Mouse (Mus musculus) C2C12 (cell line): Measurements from ENCODE around the gene Frmd8. TPM values are rescaled to one million over a fixed set of nuclear protein-coding genes. Genes with fewer than 3 reads are reported as not detected.
"Not testable (repeated sequence)": the region's sequence is repeated elsewhere in the genome, so short reads cannot be mapped to it uniquely, and the experiment has no call there.

Experiments used
- H3K27me3 ChIP-seq: one replicate; pipeline ENCODE4 v1.6.1; 2011; ENCODE audit not compliant: control insufficient read depth, insufficient read depth, insufficient read length
- H3K36me3 ChIP-seq: one replicate; pipeline ENCODE4 v1.6.1; 2011; ENCODE audit not compliant: control insufficient read depth, insufficient read depth
- H3K4me3 ChIP-seq: one replicate; pipeline ENCODE4 v1.5.1; 2011; ENCODE audit warnings: mild to moderate bottlenecking, control low read depth; ENCODE audit not compliant: poor library complexity, insufficient read depth, severe bottlenecking
- H3K79me2 ChIP-seq: one replicate; pipeline ENCODE4 v1.6.1; 2011; ENCODE audit not compliant: control insufficient read depth, insufficient read depth
- H3K79me3 ChIP-seq: one replicate; pipeline ENCODE4 v1.6.1; 2011; ENCODE audit warnings: low read depth, control low read depth
- H3ac ChIP-seq: one replicate; pipeline ENCODE3; 2011; ENCODE audit warnings: low read depth; ENCODE audit not compliant: control insufficient read depth, insufficient read length
- CEBPB ChIP-seq: IDR thresholded peaks from one replicate; pipeline ENCODE4 v1.6.1; 2011; ENCODE audit warnings: low read depth, mild to moderate bottlenecking, control low read depth, moderate library complexity
- CTCF ChIP-seq: IDR thresholded peaks from one replicate; pipeline ENCODE4 v1.5.1; 2011; ENCODE audit not compliant: control insufficient read depth, insufficient read depth, insufficient read length
- FOSL1 ChIP-seq: IDR thresholded peaks from one replicate; pipeline ENCODE4 v1.8.0; 2011; ENCODE audit warnings: mild to moderate bottlenecking, low read length; ENCODE audit not compliant: poor library complexity, insufficient read depth, severe bottlenecking
- MAX ChIP-seq: IDR thresholded peaks from one replicate; pipeline ENCODE4 v1.6.1; 2011; ENCODE audit warnings: mild to moderate bottlenecking, control low read depth
- MYOD1 ChIP-seq: IDR thresholded peaks from one replicate; pipeline ENCODE4 v1.6.1; 2011; ENCODE audit warnings: low read depth; ENCODE audit not compliant: control insufficient read depth, insufficient read length
- MYOG ChIP-seq: IDR thresholded peaks from one replicate; pipeline ENCODE4 v1.6.1; 2011; ENCODE audit not compliant: control insufficient read depth, insufficient read length; ENCODE audit errors: extremely low read depth
- USF1 ChIP-seq: IDR thresholded peaks from one replicate; pipeline ENCODE4 v1.6.1; 2011; ENCODE audit warnings: low read depth, mild to moderate bottlenecking, control low read depth, moderate library complexity
- polyA plus RNA-seq: library from polyadenylated mRNA; unstranded; fragments of >200 nt; fragmentation: generic; extraction: Trizol; gene quantifications from one replicate; pipeline ENCODE4 v1.2.1, GENCODE M21; 2012; ENCODE audit warnings: missing spikeins

Frmd8 gene
- polyA plus RNA-seq, 1 experiment = 44.1 TPM

- Histone ChIP-seq H3K79me3 (no peaks in the 10 kb centered on the region), H3K79me2 (no peaks in the 10 kb centered on the region), H3K27me3 (no peaks in the 10 kb centered on the region), H3K4me3 (no peak overlapping the region), H3K36me3 (peaks cover 18% of the 10 kb centered on the region), H3ac (no peak overlapping the region)
- TF ChIP-seq USF1 (no peak), MAX (no peak), FOSL1 (no peak), CEBPB (no peak), CTCF (no peak), MYOD1 (no peak), MYOG (no peak)
These were observed 16.6 kb upstream of the Frmd8 start for GRCm38 (mm10) chr19:5891521-5892258.

GRCm38 (mm10) chr19:5889211-5889610 is 14.1 kb upstream of the Frmd8 start:
- no peaks in the 10 kb centered on the region for H3K79me2 ChIP-seq

GRCm38 (mm10) chr19:5887234-5887815 is 12.3 kb upstream of the Frmd8 start:
- no peak for TF ChIP-seq USF1
- no peak for TF ChIP-seq FOSL1
- TF ChIP-seq CTCF = no peak
- TF ChIP-seq MYOD1 = no peak
- TF ChIP-seq CEBPB = no peak
- TF ChIP-seq MYOG = no peak
- TF ChIP-seq MAX = no peak
- H3K36me3 ChIP-seq = no peaks in the 10 kb centered on the region
- no peak overlapping the region for H3K4me3 ChIP-seq
- no peak overlapping the region for H3ac ChIP-seq
- no peaks in the 10 kb centered on the region for H3K79me2 ChIP-seq
- no peaks in the 10 kb centered on the region for H3K79me3 ChIP-seq
- H3K27me3 ChIP-seq = no peaks in the 10 kb centered on the region

More at GRCm38 (mm10) chr19:5889211-5889610, 14.1 kb upstream of the Frmd8 start:
- Histone ChIP-seq H3ac (no peak overlapping the region), H3K27me3 (no peaks in the 10 kb centered on the region), H3K4me3 (no peak overlapping the region), H3K36me3 (no peaks in the 10 kb centered on the region), H3K79me3 (no peaks in the 10 kb centered on the region)
- TF ChIP-seq MAX (no peak), MYOD1 (no peak), CTCF (no peak), FOSL1 (no peak), MYOG (no peak), USF1 (no peak), CEBPB (no peak)

- H3K36me3 ChIP-seq = no peaks in the 10 kb centered on the region
- H3K79me3 ChIP-seq = no peaks in the 10 kb centered on the region
- no peak overlapping the region for H3ac ChIP-seq
- no peak overlapping the region for H3K4me3 ChIP-seq
- H3K27me3 ChIP-seq = no peaks in the 10 kb centered on the region
- TF ChIP-seq USF1 (no peak), MAX (no peak), CTCF (peak; percentile 7), MYOG (no peak), MYOD1 (no peak), CEBPB (no peak)
- no peaks in the 10 kb centered on the region for H3K79me2 ChIP-seq
These were observed 10.8 kb upstream of the Frmd8 start for GRCm38 (mm10) chr19:5885838-5886237.

- H3ac ChIP-seq = no peak overlapping the region
- H3K79me3 ChIP-seq = no peaks in the 10 kb centered on the region
- H3K27me3 ChIP-seq = no peaks in the 10 kb centered on the region
- peaks cover 5% of the 10 kb centered on the region for H3K79me2 ChIP-seq
- H3K4me3 ChIP-seq = no peak overlapping the region
- H3K36me3 ChIP-seq = no peaks in the 10 kb centered on the region
- no peak for TF ChIP-seq MYOD1
- no peak for TF ChIP-seq CTCF
- no peak for TF ChIP-seq CEBPB
- no peak for TF ChIP-seq FOSL1
- no peak for TF ChIP-seq MAX
- TF ChIP-seq USF1 = no peak
- TF ChIP-seq MYOG = no peak
These were observed 8.9 kb upstream of the Frmd8 start for GRCm38 (mm10) chr19:5883935-5884334.

- not testable (repeated sequence) for H3K79me3 ChIP-seq, H3K4me3 ChIP-seq, H3ac ChIP-seq, H3K36me3 ChIP-seq, H3K27me3 ChIP-seq, H3K79me2 ChIP-seq
These were observed 7.0 kb upstream of the Frmd8 start for GRCm38 (mm10) chr19:5882079-5882478.
